Mouse (Mus musculus) v-Abl transformed pro-B cells (cell line): ENCODE measurements around the gene Gsk3b.

Experiments used
- in situ Hi-C, 2 experiments: fragments of 400-800 bp; cut with MboI; formaldehyde crosslinking; loops; one replicate each; pipeline ENCODE4 v1.15.1; 2025; ENCODE audit not compliant: unreplicated experiment in 2 of 2

Gene Gsk3b

DNA sequence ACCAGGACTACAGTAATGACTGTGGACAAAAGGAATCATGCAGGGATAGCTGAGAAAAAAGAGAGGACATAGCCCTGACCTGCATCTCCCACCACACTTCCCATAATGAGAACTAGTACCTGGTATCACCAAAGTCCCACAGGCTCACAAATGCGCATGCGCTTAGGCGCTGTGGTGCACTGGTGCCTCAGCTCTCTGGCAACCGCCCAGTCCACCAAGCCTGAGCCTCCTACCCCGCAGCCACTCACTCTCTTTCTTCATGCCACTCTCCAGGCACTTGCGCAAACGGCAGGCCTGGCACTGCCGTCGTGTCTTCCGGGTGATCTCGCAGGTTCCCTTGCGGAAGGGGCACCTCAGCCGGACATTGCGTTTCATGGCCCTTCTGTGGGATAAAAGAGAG is 165.2 kb downstream of the Gsk3b start:
- in situ Hi-C loops = no loop called here

DNA sequence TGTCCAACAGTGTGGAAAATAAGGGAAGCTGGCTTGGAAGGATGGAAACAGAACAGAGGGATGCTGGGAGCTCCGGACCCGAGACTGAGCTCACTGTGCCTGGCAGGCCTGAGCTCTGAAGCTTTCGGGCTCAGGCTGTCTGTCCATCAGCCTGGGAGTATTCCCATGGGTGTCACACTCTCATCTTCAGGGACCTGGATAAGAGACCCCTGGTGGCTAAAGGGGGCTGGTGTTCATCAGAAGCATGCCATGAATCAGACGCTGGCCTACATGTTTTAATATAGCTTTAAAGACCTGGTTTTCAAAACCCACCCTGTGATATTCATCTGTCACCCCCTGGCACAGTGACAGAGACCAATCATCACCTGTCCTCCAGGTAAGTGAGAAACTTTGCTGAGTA is 166.3 kb downstream of the Gsk3b start:
- in situ Hi-C loops = no loop called here

DNA sequence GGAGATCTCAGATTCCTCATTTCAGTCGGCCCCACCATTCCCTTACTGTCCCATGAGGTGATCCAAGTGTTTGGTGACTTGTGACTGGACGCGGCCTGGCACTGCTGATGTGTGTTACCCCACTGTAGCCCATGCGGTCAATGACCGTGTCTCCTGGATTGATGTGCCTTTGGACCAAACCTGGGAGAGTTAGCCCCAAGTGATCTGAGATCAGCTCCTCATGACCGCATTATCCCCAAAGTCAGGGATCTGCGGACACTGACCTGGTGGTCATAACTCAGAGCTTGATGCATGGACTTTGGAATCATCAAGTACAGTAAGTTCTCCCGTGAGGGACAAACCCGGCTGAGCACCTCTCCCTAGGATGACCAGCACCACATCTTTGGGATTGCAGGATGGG is 167.1 kb downstream of the Gsk3b start:
- in situ Hi-C loops = no loop called here

GRCm38 (mm10) chr16:38271601-38272000 is 182.8 kb downstream of the Gsk3b start:
- in situ Hi-C loops = no loop called here

DNA sequence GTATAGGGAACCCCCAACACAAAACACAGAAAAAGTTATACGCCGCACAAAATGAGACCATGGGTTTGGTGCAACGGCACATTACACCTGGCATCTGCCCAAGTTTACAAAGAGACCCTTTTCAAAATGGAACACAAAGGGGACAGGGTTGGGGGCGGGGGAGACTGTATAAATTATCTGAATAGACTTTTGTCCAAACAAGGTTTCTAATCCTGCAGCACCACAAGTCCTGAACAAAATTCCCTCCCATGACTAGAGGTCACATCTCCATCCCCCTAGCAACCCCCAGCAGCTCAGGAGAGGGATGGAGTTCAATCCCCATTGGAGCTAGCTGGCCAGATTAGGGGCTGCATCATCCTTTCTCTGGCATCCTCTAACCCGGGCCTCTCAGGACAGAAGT is 183.7 kb downstream of the Gsk3b start:
- in situ Hi-C loops = no loop called here

DNA sequence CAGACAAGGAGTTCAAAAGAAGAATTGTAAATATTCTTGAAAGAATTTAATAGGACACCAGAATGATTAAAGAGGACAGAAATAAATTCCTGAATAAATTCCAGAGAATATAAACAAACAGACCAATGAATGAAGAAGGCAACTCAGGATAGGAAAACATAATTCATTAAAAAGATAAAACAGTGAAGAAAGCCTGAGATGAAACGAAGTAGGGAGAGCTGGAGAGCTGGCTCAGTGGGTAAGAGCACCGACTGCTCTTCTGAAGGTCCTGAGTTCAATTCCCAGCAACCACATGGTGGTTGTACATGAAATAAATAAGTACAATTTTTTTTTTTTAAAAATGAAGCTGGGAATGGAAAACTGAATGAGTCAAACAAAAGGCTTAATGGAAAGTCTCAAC is 185.9 kb downstream of the Gsk3b start:
- in situ Hi-C loops = no loop called here

GRCm38 (mm10) chr16:38279794-38280193 is 191.0 kb downstream of the Gsk3b start:
- in situ Hi-C loops = no loop called here

DNA sequence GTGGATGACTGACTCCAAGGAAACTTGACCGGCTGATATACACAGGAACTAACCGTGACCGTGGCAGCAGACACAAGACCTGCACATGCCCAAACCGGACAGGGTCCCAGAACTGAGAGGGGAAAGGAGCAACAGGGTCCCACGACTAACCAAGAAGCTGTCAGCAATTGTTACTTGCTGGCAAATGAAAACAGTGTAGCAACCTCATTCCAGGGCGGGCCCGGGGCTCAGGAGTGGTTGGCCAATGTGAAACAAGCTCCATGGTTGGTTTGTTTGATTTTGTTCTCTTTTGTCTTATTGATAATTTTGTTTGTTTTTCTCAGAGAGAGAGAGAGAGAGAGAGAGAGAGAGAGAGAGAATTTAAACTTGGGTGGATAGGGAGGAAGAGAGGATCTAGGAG is 192.2 kb downstream of the Gsk3b start:
- in situ Hi-C loops = no loop called here

DNA sequence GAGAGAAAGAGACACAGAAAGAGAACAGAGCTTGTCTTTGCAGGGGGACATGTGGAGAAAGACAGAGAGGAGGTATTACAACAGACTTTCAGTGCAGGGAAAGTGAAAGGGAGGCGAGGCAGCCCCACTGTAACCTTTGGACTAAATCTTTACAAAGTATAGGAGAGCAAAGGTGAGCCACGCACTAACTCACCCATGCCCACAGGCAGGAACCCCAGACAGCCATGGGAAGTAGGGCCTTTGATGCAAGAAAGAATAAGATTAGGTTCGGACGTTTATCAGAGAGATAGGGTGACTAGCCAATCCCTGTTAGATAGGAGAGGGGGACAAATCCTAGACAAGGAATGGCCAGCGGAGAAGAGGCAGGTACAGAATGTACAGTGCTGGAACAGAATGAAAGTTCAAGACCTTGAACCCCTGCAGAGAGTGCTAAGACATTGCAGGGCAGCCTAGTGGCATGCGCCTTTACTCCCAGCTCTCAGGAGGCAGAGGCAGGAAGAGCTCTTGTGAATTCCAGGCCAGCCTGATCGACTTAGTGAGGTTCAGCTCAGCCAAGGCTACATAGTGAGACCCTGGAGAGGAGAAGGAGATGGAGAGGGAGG is 193.9 kb downstream of the Gsk3b start:
- in situ Hi-C loops = no loop called here

- in situ Hi-C loops = no loop called here
These were observed 194.5 kb downstream of the Gsk3b start for GRCm38 (mm10) chr16:38283300-38283699.

GRCm38 (mm10) chr16:38285801-38286200 is 197.0 kb downstream of the Gsk3b start:
- in situ Hi-C loops = no loop called here

DNA sequence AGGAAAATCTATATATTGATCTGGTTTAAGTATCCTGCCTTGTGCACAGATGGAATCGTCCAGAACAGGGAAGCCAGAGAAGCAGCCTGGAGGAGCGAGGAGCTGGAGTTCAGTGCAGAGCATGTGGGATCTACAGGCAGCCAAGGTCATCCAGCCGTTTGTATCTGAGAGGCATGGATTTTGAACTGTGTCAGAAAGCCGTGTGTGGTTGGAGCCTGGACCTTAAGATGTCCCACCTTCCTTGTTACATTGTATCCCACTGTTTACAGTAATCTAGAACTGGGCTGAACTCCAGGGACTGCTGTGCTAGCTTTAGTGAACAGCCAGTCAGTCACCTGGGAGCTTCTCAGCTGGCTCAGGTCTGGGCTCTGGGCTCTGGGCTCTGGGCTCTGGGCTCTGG is 197.7 kb downstream of the Gsk3b start:
- in situ Hi-C loops = no loop called here

DNA sequence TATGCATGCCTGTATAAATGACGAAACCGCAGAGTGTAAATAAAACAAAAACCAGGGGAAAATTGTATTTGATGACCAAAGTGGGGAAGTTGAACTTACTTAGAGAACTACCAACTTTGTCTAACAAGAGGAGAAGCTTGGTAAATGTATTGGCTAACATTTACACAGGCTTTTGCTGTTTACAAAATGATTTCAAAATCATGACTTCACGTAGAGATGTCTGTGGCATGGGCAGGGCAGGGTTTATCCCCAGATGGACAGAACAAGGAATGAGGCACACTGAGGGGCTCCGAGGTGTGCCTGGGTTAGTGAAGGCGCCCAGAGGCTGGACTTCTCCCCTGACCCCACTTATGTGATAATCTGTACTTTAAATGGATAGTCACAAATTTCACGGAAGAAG is 198.6 kb downstream of the Gsk3b start:
- in situ Hi-C loops = no loop called here

DNA sequence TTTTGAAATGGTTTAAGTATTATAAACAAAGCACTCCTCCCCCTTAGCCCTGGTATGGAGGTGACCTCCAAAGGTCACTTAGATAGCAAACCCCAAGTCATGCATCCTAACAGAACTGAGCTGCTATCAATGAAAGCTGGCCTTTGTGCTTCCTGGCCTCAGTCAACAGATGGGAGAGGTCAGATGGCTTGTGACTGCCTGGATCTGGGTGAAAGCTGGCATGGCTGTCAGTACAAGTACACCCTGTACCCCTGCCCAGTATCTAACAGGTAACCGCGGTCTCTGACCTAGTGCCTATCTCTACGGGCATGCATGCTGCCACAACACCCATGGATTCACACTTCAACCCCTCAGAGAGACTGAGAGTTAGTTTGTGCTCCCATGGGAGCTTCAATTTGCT is 199.0 kb downstream of the Gsk3b start:
- in situ Hi-C loops = no loop called here

DNA sequence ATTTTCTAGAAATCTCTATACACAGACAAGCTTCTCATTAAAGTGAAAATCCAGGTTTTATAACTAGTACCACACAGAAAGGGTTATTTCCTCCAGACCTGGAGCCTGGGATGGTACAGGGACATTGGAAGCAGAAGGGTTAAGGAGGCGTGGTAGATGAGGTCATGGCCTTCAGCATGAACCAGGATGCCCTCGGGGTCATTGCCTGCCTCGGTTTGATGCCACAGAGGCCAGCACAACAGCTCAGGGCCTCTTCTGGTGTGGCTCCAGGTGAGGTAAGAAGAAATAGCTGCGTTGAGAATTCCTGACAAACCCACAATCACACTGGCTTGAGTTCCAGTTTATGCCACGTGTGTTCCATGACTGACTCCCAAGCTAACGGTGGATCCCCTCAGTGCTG is 200.1 kb downstream of the Gsk3b start:
- in situ Hi-C loops = no loop called here

- in situ Hi-C loops = no loop called here
These were observed 201.3 kb downstream of the Gsk3b start for GRCm38 (mm10) chr16:38290151-38290550.

GRCm38 (mm10) chr16:38294685-38295348 is 206.0 kb downstream of the Gsk3b start, which contains the start of gene Nr1i2:
TSS of gene Nr1i2 (minus strand) at chr16:38294824.
- in situ Hi-C loops = no loop called here

- in situ Hi-C loops = no loop called here
These were observed 206.6 kb downstream of the Gsk3b start for GRCm38 (mm10) chr16:38295349-38295930.
